Mouse (Mus musculus): ENCODE measurements at regions not wholly inside any gene's neighbourhood (a gene's known extent, or its start where the extent isn't known, plus 50 kb on each side); places are given as distances from the start of the nearest gene placed in this dataset.

GRCm38 (mm10) chr11:19531255-19532003 is 392.7 kb upstream of the Spred2 start:
- Histone ChIP-seq H3K27ac (ENCODE audit: insufficient read depth, low read depth, low read length, poor library complexity, severe bottlenecking) (0 out of 2 replicates have a peak overlapping the region, but pooled peaks have one; percentile 28), H3K9me3 (ENCODE audit: control insufficient read depth, insufficient read depth, low read depth, low read length) (no peaks in the 10 kb centered on the region), H3K4me1 (ENCODE audit: control insufficient read depth in 2 of 2, insufficient read depth in 2 of 2, low read length in 2 of 2, poor library complexity in 1 of 2) (no peaks in the 10 kb centered on the region), H3K36me3 (ENCODE audit: control insufficient read depth, insufficient read depth, low read length, poor library complexity, severe bottlenecking) (no peaks in the 10 kb centered on the region), H3K4me3 (ENCODE audit: insufficient read depth in 1 of 2, low read depth in 1 of 2, low read length in 2 of 2, poor library complexity in 1 of 2, severe bottlenecking in 1 of 2) (no peak overlapping the region), H3K9ac (ENCODE audit: insufficient read depth, low read depth, low read length, poor library complexity, severe bottlenecking) (no peak overlapping the region)
- in situ Hi-C loops (cut with MboI; ENCODE audit: low sequenced_read_pairs in 2 of 2, unreplicated experiment in 2 of 2) = no loop called here
- TF ChIP-seq ZNF384 (IDR thresholded peaks at IDR 0.05; ENCODE audit: low read depth, low read length) (no peak), ZC3H11A (IDR thresholded peaks at IDR 0.05; ENCODE audit: borderline replicate concordance, low read depth, low read length) (no peak), HCFC1 (IDR thresholded peaks at IDR 0.05; ENCODE audit: borderline replicate concordance, insufficient read depth, low read length) (no peak), MAFK (IDR thresholded peaks at IDR 0.05; ENCODE audit: insufficient read depth, low read depth, low read length) (no peak), CHD2 (IDR thresholded peaks at IDR 0.05; ENCODE audit: low read depth, low read length) (no peak)
- DNase-seq (ENCODE audit: low read depth, low spot score) = no peak

DNA sequence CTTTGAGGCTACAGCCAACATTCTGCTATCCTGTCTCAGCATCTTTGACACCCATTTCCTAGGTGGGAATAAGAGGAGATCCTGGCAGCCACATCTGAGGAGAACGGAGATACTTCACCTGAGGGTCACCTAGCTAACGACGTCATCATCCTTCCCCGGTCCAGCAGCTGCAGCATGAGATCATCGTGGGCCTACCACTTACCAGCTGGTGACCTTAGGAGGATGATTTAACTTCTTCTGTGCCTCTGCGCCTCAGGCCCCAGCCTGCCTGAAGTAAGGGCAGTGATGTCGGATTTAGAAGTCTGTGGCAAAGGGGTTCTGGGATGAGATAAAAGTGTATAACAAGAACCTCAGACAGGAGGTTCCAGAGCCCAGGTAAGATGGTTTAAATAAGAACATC is 391.3 kb upstream of the Spred2 start:
- no peak overlapping the region for H3K9ac ChIP-seq (ENCODE audit: insufficient read depth, low read depth, low read length, poor library complexity, severe bottlenecking)
- TF ChIP-seq MAFK (IDR thresholded peaks at IDR 0.05; ENCODE audit: insufficient read depth, low read depth, low read length) (no peak), HCFC1 (IDR thresholded peaks at IDR 0.05; ENCODE audit: borderline replicate concordance, insufficient read depth, low read length) (no peak), ZC3H11A (IDR thresholded peaks at IDR 0.05; ENCODE audit: borderline replicate concordance, low read depth, low read length) (no peak), ZNF384 (IDR thresholded peaks at IDR 0.05; ENCODE audit: low read depth, low read length) (no peak), CHD2 (IDR thresholded peaks at IDR 0.05; ENCODE audit: low read depth, low read length) (no peak)
- no peak overlapping the region for H3K4me3 ChIP-seq (ENCODE audit: insufficient read depth in 1 of 2, low read depth in 1 of 2, low read length in 2 of 2, poor library complexity in 1 of 2, severe bottlenecking in 1 of 2)
- no peaks in the 10 kb centered on the region for H3K9me3 ChIP-seq (ENCODE audit: control insufficient read depth, insufficient read depth, low read depth, low read length)
- in situ Hi-C loops (cut with MboI; ENCODE audit: low sequenced_read_pairs in 2 of 2, unreplicated experiment in 2 of 2) = no loop called here
- H3K36me3 ChIP-seq (ENCODE audit: control insufficient read depth, insufficient read depth, low read length, poor library complexity, severe bottlenecking) = no peaks in the 10 kb centered on the region
- no peak overlapping the region for H3K27ac ChIP-seq (ENCODE audit: insufficient read depth, low read depth, low read length, poor library complexity, severe bottlenecking)
- DNase-seq (ENCODE audit: low read depth, low spot score) = no peak
- H3K4me1 ChIP-seq (ENCODE audit: control insufficient read depth in 2 of 2, insufficient read depth in 2 of 2, low read length in 2 of 2, poor library complexity in 1 of 2) = no peaks in the 10 kb centered on the region

DNA sequence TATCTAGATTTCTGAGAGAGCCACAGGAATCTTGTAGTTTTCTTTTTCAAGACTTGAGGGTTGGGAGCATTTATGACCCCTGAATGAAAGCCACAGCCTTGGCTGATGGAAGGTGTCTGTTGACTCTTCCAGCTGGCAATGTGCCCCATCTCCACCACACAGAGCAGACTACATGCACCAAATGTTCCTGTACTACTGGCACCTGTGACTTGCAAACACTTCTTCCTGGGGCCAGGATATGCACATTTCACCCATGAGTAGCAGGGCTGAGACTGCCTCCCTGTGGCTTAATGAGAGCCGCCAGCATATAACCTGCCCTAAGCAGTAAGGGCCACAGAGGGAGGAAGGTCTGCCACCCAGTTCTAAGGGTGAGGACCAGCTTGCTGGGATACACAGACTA is 390.5 kb upstream of the Spred2 start:
- Histone ChIP-seq H3K4me1 (ENCODE audit: control insufficient read depth in 2 of 2, insufficient read depth in 2 of 2, low read length in 2 of 2, poor library complexity in 1 of 2) (no peaks in the 10 kb centered on the region), H3K36me3 (ENCODE audit: control insufficient read depth, insufficient read depth, low read length, poor library complexity, severe bottlenecking) (no peaks in the 10 kb centered on the region), H3K27ac (ENCODE audit: insufficient read depth, low read depth, low read length, poor library complexity, severe bottlenecking) (no peak overlapping the region), H3K9me3 (ENCODE audit: control insufficient read depth, insufficient read depth, low read depth, low read length) (no peaks in the 10 kb centered on the region), H3K9ac (ENCODE audit: insufficient read depth, low read depth, low read length, poor library complexity, severe bottlenecking) (no peak overlapping the region), H3K4me3 (ENCODE audit: insufficient read depth in 1 of 2, low read depth in 1 of 2, low read length in 2 of 2, poor library complexity in 1 of 2, severe bottlenecking in 1 of 2) (no peak overlapping the region)
- TF ChIP-seq HCFC1 (IDR thresholded peaks at IDR 0.05; ENCODE audit: borderline replicate concordance, insufficient read depth, low read length) (no peak), ZC3H11A (IDR thresholded peaks at IDR 0.05; ENCODE audit: borderline replicate concordance, low read depth, low read length) (no peak), CHD2 (IDR thresholded peaks at IDR 0.05; ENCODE audit: low read depth, low read length) (no peak), MAFK (IDR thresholded peaks at IDR 0.05; ENCODE audit: insufficient read depth, low read depth, low read length) (no peak), ZNF384 (IDR thresholded peaks at IDR 0.05; ENCODE audit: low read depth, low read length) (no peak)
- no peak for DNase-seq (ENCODE audit: low read depth, low spot score)
- in situ Hi-C loops (cut with MboI; ENCODE audit: low sequenced_read_pairs in 2 of 2, unreplicated experiment in 2 of 2) = no loop called here

DNA sequence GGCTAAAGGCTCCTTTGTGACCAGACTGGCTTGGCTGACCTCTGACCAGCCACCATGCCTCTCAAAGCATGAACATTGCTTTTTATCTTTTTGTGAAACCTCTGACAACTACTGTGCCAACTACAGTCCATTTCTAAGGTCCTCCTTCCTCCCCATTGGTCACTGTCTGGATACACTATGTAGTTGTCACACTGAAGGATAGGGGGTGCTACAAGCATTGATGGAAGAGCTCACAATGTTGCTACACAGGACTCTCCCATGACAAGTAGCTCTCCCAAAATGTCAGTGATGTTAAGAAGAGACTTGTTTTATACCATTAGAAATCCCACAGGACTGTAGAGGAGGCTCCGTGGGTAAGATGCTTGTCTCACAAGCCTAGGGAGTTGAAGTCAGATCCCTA is 389.0 kb upstream of the Spred2 start:
- H3K36me3 ChIP-seq (ENCODE audit: control insufficient read depth, insufficient read depth, low read length, poor library complexity, severe bottlenecking) = no peaks in the 10 kb centered on the region
- no peaks in the 10 kb centered on the region for H3K4me1 ChIP-seq (ENCODE audit: control insufficient read depth in 2 of 2, insufficient read depth in 2 of 2, low read length in 2 of 2, poor library complexity in 1 of 2)
- no peak for TF ChIP-seq HCFC1 (IDR thresholded peaks at IDR 0.05; ENCODE audit: borderline replicate concordance, insufficient read depth, low read length)
- TF ChIP-seq ZC3H11A (IDR thresholded peaks at IDR 0.05; ENCODE audit: borderline replicate concordance, low read depth, low read length) = no peak
- no peak for TF ChIP-seq CHD2 (IDR thresholded peaks at IDR 0.05; ENCODE audit: low read depth, low read length)
- no peak for TF ChIP-seq ZNF384 (IDR thresholded peaks at IDR 0.05; ENCODE audit: low read depth, low read length)
- no peak for TF ChIP-seq MAFK (IDR thresholded peaks at IDR 0.05; ENCODE audit: insufficient read depth, low read depth, low read length)
- H3K4me3 ChIP-seq (ENCODE audit: insufficient read depth in 1 of 2, low read depth in 1 of 2, low read length in 2 of 2, poor library complexity in 1 of 2, severe bottlenecking in 1 of 2) = no peak overlapping the region
- no peak overlapping the region for H3K9ac ChIP-seq (ENCODE audit: insufficient read depth, low read depth, low read length, poor library complexity, severe bottlenecking)
- in situ Hi-C loops (cut with MboI; ENCODE audit: low sequenced_read_pairs in 2 of 2, unreplicated experiment in 2 of 2) = no loop called here
- no peak overlapping the region for H3K27ac ChIP-seq (ENCODE audit: insufficient read depth, low read depth, low read length, poor library complexity, severe bottlenecking)
- DNase-seq (ENCODE audit: low read depth, low spot score) = no peak
- no peaks in the 10 kb centered on the region for H3K9me3 ChIP-seq (ENCODE audit: control insufficient read depth, insufficient read depth, low read depth, low read length)

Data from ES-E14 (cell line).